Mouse (Mus musculus): ENCODE data around the gene Gbf1. TPM values are rescaled to one million over a fixed set of nuclear protein-coding genes. Genes with fewer than 3 reads are reported as not detected.

Gbf1 gene
- polyA plus RNA-seq, 1 experiment from 2014 or later, result 54.1 TPM

DNA sequence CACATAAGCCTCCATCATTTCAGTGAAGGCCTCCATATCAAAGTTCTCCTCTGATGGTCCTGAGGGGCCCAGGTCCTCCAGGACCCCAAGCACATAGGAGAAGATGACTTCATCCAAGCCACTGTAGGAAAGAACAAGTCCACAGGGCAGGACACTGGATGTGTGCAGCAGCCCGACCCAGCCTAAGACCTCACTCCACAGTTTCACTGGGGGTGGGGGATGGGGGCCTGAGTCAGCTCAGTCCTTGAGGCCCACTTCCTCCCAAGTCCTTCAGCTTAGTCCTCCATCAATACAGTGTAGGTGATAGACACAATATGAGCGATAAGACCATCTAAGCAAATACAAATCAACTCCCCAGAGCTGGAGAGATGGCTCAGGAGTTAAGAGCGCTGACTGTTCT lies 179.6 kb downstream of the Gbf1 start:
- Histone ChIP-seq H3K9ac (no peak overlapping the region), H3K4me2 (no peak overlapping the region)

DNA sequence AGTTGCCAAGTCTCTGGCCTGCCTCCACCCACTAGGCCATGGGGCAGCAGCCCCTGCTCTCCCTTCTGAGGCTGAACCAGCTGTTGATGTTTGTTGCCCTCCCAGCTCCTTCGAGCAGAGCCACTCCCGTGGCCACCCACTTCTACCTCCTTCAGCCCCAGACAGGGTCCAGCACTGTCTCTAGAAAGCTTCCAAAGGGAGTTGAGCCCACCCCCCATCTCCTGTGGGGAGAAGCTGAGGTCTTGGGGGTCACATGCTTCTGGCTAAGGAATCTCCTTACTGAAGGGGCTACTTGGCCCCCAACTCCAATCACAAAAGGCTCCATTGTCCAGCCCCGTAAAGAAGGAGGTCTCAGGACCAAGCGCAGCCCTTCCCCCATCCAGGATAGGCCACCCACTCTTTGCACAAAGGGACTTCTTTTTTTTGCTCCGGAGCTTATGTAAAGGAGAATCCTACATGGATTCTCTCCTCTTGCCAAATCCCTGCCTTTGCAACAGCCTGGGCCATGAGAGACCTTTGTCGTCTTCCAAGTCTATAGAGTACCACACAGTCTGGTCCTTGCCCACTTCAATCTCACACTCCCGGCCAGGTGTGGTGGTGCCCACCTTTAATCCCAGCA lies 180.5 kb downstream of the Gbf1 start:
- Histone ChIP-seq H3K9ac (no peak overlapping the region), H3K4me2 (no peak overlapping the region), H3K27me3 (replicated peaks) (no peaks in the 10 kb centered on the region), H3K36me3 (peaks cover 18% of the 10 kb centered on the region), H3K27ac (ENCODE audit: poor library complexity, severe bottlenecking) (no peak overlapping the region), H3K4me1 (replicated peaks) (peaks cover 13% of the 10 kb centered on the region), H3K9me3 (replicated peaks) (no peaks in the 10 kb centered on the region), H3K4me3 (no peak overlapping the region)
- ATAC-seq (ENCODE audit: insufficient number of reproducible peaks, low FRiP score), result no peak
- 73% methylated on average over 7 of the region's 7 CpGs for WGBS

More for the DNA sequence above, 179.6 kb downstream of the Gbf1 start:
- H3K4me3 ChIP-seq, result no peak overlapping the region
- H3K27me3 ChIP-seq (replicated peaks), result peaks cover 7% of the 10 kb centered on the region
- no peaks in the 10 kb centered on the region for H3K9me3 ChIP-seq (replicated peaks)
- ATAC-seq (ENCODE audit: insufficient number of reproducible peaks, low FRiP score), result no peak
- H3K27ac ChIP-seq (ENCODE audit: poor library complexity, severe bottlenecking), result no peak overlapping the region
- 86% methylated on average over 3 of the region's 3 CpGs for WGBS
- H3K36me3 ChIP-seq, result peaks cover 18% of the 10 kb centered on the region
- peaks cover 17% of the 10 kb centered on the region for H3K4me1 ChIP-seq (replicated peaks)

GRCm38 (mm10) chr19:46333906-46334305 lies 181.6 kb downstream of the Gbf1 start:
- 85% methylated on average over 3 of the region's 3 CpGs for WGBS
- no peak for ATAC-seq (ENCODE audit: insufficient number of reproducible peaks, low FRiP score)
- Histone ChIP-seq H3K9me3 (replicated peaks) (no peaks in the 10 kb centered on the region), H3K4me3 (no peak overlapping the region), H3K9ac (no peak overlapping the region), H3K27me3 (replicated peaks) (no peaks in the 10 kb centered on the region), H3K36me3 (peaks cover 18% of the 10 kb centered on the region), H3K4me2 (no peak overlapping the region), H3K27ac (ENCODE audit: poor library complexity, severe bottlenecking) (no peak overlapping the region), H3K4me1 (replicated peaks) (peaks cover 13% of the 10 kb centered on the region)

Other genes with a start within 250 kb of the Gbf1 start
- gene Armh3, start 154.0 kb upstream of the Gbf1 start, polyA plus RNA-seq (2016; fragmentation: Nextera tagmentation; extraction: Ambion mirVana), result 13.6 and 16.5 TPM in 2 replicates
- 6.6 and 7.3 TPM in 2 replicates for gene Hps6, start 149.0 kb upstream of the Gbf1 start, polyA plus RNA-seq (2016; fragmentation: Nextera tagmentation; extraction: Ambion mirVana)
- 30.6 and 37.9 TPM in 2 replicates for gene Pprc1, start 107.6 kb upstream of the Gbf1 start, polyA plus RNA-seq (2016; fragmentation: Nextera tagmentation; extraction: Ambion mirVana)
- 84.2 and 85.0 TPM in 2 replicates for gene Ldb1, start 107.3 kb upstream of the Gbf1 start, polyA plus RNA-seq (2016; fragmentation: Nextera tagmentation; extraction: Ambion mirVana)
- gene Nolc1, start 76.6 kb upstream of the Gbf1 start, polyA plus RNA-seq (2016; fragmentation: Nextera tagmentation; extraction: Ambion mirVana), result 56.2 and 60.3 TPM in 2 replicates
- gene Elovl3, start 20.6 kb upstream of the Gbf1 start, polyA plus RNA-seq (2016; fragmentation: Nextera tagmentation; extraction: Ambion mirVana), result not detected in 2 replicates
- 1.0 and 2.2 TPM in 2 replicates for gene Pitx3, start 4.2 kb upstream of the Gbf1 start, polyA plus RNA-seq (2016; fragmentation: Nextera tagmentation; extraction: Ambion mirVana)
- 7.2 and 7.6 TPM in 2 replicates for gene Nfkb2, start 151.8 kb downstream of the Gbf1 start, polyA plus RNA-seq (2016; fragmentation: Nextera tagmentation; extraction: Ambion mirVana)
- 12.0 and 13.4 TPM in 2 replicates for gene Psd, start 174.6 kb downstream of the Gbf1 start, polyA plus RNA-seq (2016; fragmentation: Nextera tagmentation; extraction: Ambion mirVana)
- 9.9 and 10.0 TPM in 2 replicates for gene Fbxl15, start 175.7 kb downstream of the Gbf1 start, polyA plus RNA-seq (2016; fragmentation: Nextera tagmentation; extraction: Ambion mirVana)
- 97.7 and 116 TPM in 2 replicates for gene Cuedc2, start 186.2 kb downstream of the Gbf1 start, polyA plus RNA-seq (2016; fragmentation: Nextera tagmentation; extraction: Ambion mirVana)
- 4.3 and 4.4 TPM in 2 replicates for gene Mfsd13a, start 188.6 kb downstream of the Gbf1 start, polyA plus RNA-seq (2016; fragmentation: Nextera tagmentation; extraction: Ambion mirVana)
- gene 2310034G01Rik, start 197.8 kb downstream of the Gbf1 start, polyA plus RNA-seq (2016; fragmentation: Nextera tagmentation; extraction: Ambion mirVana), result 0.36 and 1.2 TPM in 2 replicates
- 118 and 120 TPM in 2 replicates for gene Actr1a, start 243.2 kb downstream of the Gbf1 start, polyA plus RNA-seq (2016; fragmentation: Nextera tagmentation; extraction: Ambion mirVana)
- gene Sufu, start 244.4 kb downstream of the Gbf1 start, polyA plus RNA-seq (2016; fragmentation: Nextera tagmentation; extraction: Ambion mirVana), result 24.1 and 27.2 TPM in 2 replicates